Mouse (Mus musculus): ENCODE results near the gene Hist1h4j.

DNA sequence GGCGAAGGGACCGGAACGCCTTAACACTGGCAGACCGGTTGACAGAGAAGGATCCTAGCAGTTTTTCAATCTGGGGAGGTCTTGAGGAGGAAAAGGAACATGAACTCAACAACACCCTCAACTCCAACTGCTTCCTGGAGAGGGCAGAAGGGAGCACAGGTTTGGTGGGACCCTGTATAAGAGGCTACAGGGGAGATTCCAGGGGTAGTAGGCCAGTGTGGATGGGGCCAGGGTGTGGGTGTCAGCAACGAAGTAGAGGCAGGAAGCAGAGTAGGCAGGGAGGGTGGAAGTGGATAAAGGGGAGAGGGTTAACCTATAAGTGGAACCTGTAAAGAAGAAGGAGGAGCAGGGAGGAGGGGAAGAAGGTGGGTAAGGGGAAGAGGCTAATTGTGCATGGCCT is 1.4 kb upstream of the Hist1h4j start:
- peak; percentile 9 for TF ChIP-seq CTCF (IDR thresholded peaks at IDR 0.05; ENCODE audit: low read depth, low read length)
- no peak for TF ChIP-seq POLR2A (IDR thresholded peaks at IDR 0.05; ENCODE audit: insufficient read depth, low read length)
- TF ChIP-seq EP300 (IDR thresholded peaks at IDR 0.05; ENCODE audit: insufficient read depth, low read depth, low read length), result no peak
